Mouse (Mus musculus): Measurements from ENCODE around the gene Upk1a.
A peak's percentile ranks its signal among the peaks of the same experiment; 100 is the strongest.

Upk1a gene

GRCm38 (mm10) chr7:30604424-30604823 is 8.2 kb downstream of the Upk1a start:
- DNase-seq (ENCODE audit: low spot score in 2 of 2) = no peak

- no peak for DNase-seq (ENCODE audit: low spot score in 2 of 2)
Observed at GRCm38 (mm10) chr7:30602583-30602982, 10.1 kb downstream of the Upk1a start.

GRCm38 (mm10) chr7:30600651-30601050 is 12.0 kb downstream of the Upk1a start:
- DNase-seq (ENCODE audit: low spot score in 2 of 2) = no peak

GRCm38 (mm10) chr7:30599933-30600353 is 12.7 kb downstream of the Upk1a start:
- peak; percentile 82 to 87 for DNase-seq (ENCODE audit: low spot score in 2 of 2)

GRCm38 (mm10) chr7:30598786-30599185 is 13.9 kb downstream of the Upk1a start, which contains the start of gene Zbtb32:
Gene Zbtb32 (minus strand): TSS chr7:30598909.
- DNase-seq (ENCODE audit: low spot score in 2 of 2) = no peak

GRCm38 (mm10) chr7:30596811-30597210 is 15.8 kb downstream of the Upk1a start:
- no peak for DNase-seq (ENCODE audit: low spot score in 2 of 2)

- DNase-seq (ENCODE audit: low spot score in 2 of 2) = no peak
Observed at GRCm38 (mm10) chr7:30596093-30596492, 16.6 kb downstream of the Upk1a start.

GRCm38 (mm10) chr7:30594510-30595024 is 18.1 kb downstream of the Upk1a start:
- DNase-seq (ENCODE audit: low spot score in 2 of 2) = no peak

- no peak for DNase-seq (ENCODE audit: low spot score in 2 of 2)
Observed at GRCm38 (mm10) chr7:30593579-30594509, 18.8 kb downstream of the Upk1a start.

- no peak for DNase-seq (ENCODE audit: low spot score in 2 of 2)
Observed at GRCm38 (mm10) chr7:30592772-30593423, 19.7 kb downstream of the Upk1a start.

- DNase-seq (ENCODE audit: low spot score in 2 of 2) = no peak
Observed at GRCm38 (mm10) chr7:30591605-30591951, 21.1 kb downstream of the Upk1a start.

GRCm38 (mm10) chr7:30590927-30591604 is 21.6 kb downstream of the Upk1a start:
- DNase-seq (ENCODE audit: low spot score in 2 of 2) = no peak

- DNase-seq (ENCODE audit: low spot score in 2 of 2) = peak; percentile 82 to 94
Observed at GRCm38 (mm10) chr7:30589435-30590301, 23.0 kb downstream of the Upk1a start.

DNA sequence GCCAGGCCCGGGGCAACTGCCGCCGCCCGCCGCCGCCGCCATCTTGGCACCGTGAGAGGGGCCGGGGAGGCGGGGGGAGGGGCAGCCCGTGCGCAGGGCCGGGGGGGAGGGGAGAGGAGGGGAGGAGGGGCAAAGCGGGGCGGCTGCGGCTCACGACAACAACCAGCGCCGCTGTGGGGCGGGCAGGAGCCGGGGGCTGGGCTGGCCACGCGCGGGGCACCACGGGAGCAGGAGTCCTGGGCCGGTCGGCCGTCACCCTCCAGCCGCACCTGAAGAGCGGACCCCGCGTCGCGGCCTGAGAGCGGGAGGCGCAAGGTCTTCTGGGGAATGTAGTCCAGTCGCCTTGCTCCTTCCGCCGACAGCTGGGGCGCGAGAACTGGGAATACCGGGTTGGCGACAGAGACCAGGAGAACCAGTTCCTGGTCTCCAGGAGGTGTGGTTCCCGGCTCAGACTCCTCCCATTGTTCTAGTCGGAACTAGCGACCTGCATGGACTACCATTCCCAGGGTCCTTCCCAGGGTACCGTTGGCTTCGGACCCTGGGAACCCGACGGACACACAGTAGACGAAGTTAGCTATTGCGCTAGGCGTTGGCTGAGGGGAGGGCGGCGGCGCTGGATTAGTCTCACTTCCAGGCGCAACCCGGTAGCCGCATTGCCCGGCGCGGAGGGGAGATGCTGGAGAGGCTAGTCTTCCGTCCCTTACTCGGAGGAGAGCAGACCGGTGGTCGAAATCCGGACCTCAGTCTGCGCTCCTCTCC is 23.8 kb downstream of the Upk1a start, which contains the start of gene Kmt2b:
TSS of gene Kmt2b (minus strand) at position 51 of the 759 bp plus-strand sequence.
- peak; percentile 95 to 97 for DNase-seq (ENCODE audit: low spot score in 2 of 2)

DNA sequence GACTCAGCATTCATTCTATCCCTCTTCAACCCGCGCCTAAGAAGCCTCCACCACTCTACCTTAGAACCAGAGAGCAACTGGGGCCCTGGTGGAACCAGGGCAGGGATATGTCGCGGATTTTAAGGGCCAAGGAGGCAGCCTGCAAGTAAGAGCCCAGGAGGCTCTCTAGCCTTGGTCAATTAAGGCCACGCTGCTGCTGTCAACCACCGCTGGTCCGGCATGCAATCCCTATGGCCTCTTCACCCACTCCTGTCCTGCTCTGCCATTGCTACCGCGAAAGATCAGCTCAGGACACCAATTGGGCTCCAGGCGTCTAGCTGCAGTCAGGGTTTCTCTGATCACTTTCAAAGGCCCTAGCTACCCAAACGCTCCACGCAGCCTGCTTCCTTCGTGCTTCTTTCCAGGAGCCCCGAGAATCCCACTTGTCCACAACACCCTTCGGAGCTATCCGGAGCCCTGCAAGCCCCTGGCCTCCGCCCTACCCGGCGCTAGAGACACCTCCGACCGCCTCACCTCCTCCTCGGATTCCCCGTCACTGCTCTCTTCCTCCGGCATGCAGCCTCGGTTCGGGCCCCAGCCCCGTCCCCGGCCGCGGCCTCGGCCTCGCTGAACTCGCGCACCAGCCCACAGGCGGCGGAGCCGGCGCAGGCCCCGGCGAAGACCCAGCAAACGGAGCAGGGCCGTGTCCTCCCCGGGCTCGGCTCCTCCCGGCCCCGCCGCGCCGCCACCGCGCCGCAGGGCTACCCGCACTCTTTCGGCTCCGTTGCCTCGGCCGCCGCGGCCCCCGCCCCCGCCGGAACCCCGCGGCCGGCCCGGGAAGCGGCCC is 24.6 kb downstream of the Upk1a start:
- peak; percentile 62 to 86 for DNase-seq (ENCODE audit: low spot score in 2 of 2)

DNA sequence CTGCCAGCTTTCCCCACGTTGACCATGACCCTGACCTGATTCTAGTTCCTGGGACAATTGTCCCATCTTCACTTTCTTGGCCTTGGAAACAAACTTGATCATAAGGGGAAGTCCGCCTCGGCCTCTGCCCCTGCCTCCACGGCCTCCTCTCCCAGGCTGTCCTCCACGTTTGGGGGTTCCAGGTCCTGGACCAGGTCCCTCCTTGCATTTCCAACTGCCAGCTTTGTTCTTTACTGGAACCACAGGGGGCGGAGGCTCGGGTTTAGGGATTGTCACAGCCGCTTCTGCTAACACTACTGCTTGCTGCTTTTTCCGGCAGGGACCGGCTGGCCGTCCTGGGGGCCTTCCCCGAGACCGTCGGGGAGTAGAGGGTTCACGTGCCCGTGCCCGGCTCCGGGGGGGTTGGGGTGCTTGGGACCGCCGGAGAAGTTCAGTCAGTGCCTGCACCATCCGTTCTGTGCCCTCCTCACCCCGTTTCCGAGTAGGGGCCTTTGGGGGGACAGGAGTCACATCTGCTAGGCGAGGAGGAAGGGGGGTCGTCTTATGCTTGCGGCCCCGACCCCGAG is 26.1 kb downstream of the Upk1a start:
- DNase-seq (ENCODE audit: low spot score in 2 of 2) = no peak

DNA sequence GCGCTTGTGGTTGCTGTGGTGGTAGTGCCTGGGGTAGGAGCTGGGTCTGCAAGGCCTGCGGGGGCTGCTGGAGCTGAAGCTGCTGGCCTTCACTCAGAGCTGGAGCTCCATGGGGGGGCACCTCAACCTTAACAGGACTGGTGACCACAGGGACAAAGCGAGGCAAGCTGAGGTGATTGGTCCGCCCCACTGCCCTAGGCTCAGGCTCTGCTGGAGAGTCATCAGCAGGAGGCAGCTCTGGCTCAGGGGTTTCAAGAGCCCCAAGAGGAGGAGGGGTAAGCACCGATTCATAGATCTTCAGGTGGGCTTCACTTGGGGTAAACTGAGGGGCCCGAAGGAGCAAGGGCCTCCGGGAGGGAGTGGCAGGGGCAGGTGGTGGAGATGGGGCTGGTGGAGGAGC is 27.5 kb downstream of the Upk1a start:
- DNase-seq (ENCODE audit: low spot score in 2 of 2) = no peak

DNA sequence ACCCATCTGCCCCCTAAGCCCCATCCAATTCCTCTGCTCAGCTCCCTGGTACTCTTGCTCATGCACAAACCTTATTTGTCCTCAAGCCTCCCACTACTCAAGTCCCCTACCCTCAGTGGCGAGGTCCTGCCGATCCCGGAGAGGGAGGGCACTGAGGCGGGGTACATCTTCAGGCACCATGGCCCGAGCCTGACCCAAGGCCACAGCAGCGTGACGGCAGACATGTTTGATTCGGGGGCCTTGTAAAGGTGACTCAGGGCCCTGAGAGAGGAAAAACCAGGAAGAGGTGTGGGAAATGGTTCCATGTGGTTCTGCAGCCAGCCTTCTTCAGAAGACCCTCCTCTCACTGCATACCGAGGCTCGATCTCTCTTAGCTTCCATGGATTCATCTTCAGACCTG is 28.3 kb downstream of the Upk1a start:
- DNase-seq (ENCODE audit: low spot score in 2 of 2) = no peak

DNA sequence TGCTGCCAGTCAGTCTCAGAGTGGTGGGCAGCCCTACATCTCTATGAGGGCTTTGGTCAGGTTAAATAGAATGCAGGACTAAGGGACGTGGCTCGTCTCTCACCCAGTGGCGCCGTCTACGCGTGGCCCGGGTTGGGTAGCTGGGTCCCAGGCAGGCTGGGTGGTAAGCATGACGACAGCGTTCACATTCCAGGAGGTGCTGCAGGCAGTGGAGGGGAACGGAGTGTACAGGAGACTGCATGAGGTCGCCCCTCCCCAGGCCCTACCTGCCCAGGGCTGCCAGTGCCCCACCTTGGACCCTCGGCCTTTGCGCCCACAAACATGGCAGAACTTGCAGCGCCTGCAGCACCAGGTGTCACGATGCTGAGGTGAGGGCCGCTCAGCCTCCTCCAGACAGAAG is 31.1 kb downstream of the Upk1a start:
- no peak for DNase-seq (ENCODE audit: low spot score in 2 of 2)

Data from spleen, postnatal 4 days (tissue).